Mouse (Mus musculus) large intestine, adult 2 months (tissue): ENCODE results near the gene Gipc2. TPM values are rescaled to one million over a fixed set of nuclear protein-coding genes. Genes with fewer than 3 reads are reported as not detected.

ENCODE experiments used
- DNase-seq: peaks from one replicate; pipeline ENCODE4 v3.0.0-alpha.2; 2012; ENCODE audit warnings: low read depth, low spot score
- WGBS: fragments of 180-500 bp; shearing (Covaris S2); methylation state at CpG from one replicate; pipeline ENCODE4 v1.1.7; 2018; 5-methylcytosine and 5-hydroxymethylcytosine counted together
- polyA plus RNA-seq: library from polyadenylated mRNA; depleted of rRNA; stranded (reverse); fragments of >200 nt; gene quantifications from 2 replicates; pipeline ENCODE4 v1.2.3, GENCODE M21; 2012

Gene Gipc2
- polyA plus RNA-seq, 1 experiment: 158 TPM

- WGBS: 1% methylated on average over 6 of the region's 6 CpGs
- DNase-seq: no peak
Observed at GRCm38 (mm10) chr3:152191791-152192237, 25.8 kb upstream of the Gipc2 start.

- DNase-seq: no peak
- 65% methylated on average over 9 of the region's 9 CpGs for WGBS
Observed at GRCm38 (mm10) chr3:152190679-152191477, 24.8 kb upstream of the Gipc2 start.

- DNase-seq: no peak
- 61% methylated on average over 4 of the region's 4 CpGs for whole genome bisulfite sequencing
Observed at GRCm38 (mm10) chr3:152189306-152189705, 23.3 kb upstream of the Gipc2 start.

GRCm38 (mm10) chr3:152186106-152186505 is 20.1 kb upstream of the Gipc2 start:
- WGBS: 55% methylated on average over 6 of the region's 6 CpGs
- DNase-seq: no peak

- no peak for DNase-seq
- WGBS: 92% methylated on average over 9 of the region's 9 CpGs
Observed at GRCm38 (mm10) chr3:152183522-152183921, 17.5 kb upstream of the Gipc2 start.

GRCm38 (mm10) chr3:152180624-152181023 is 14.6 kb upstream of the Gipc2 start:
- DNase-seq: no peak
- WGBS: 78% methylated on average over 4 of the region's 4 CpGs

GRCm38 (mm10) chr3:152179285-152179684 is 13.3 kb upstream of the Gipc2 start:
- WGBS: 6% methylated on average over 1 of the region's 1 CpGs
- no peak for DNase-seq

- WGBS: 52% methylated on average over 4 of the region's 4 CpGs
Observed at GRCm38 (mm10) chr3:152178816-152179215, 12.8 kb upstream of the Gipc2 start.

GRCm38 (mm10) chr3:152172322-152172935 is 6.4 kb upstream of the Gipc2 start:
- DNase-seq: no peak
- 71% methylated on average over 7 of the region's 7 CpGs for WGBS

More at GRCm38 (mm10) chr3:152178816-152179215, 12.8 kb upstream of the Gipc2 start:
- no peak for DNase-seq

- WGBS: 32% methylated on average over 7 of the region's 7 CpGs
- no peak for DNase-seq
Observed at GRCm38 (mm10) chr3:152171862-152172261, 5.8 kb upstream of the Gipc2 start.

- 53% methylated on average over 2 of the region's 2 CpGs for WGBS
Observed at GRCm38 (mm10) chr3:152171236-152171635, 5.2 kb upstream of the Gipc2 start.

GRCm38 (mm10) chr3:152170407-152170806 is 4.4 kb upstream of the Gipc2 start:
- DNase-seq: no peak
- 0% methylated on average over 1 of the region's 1 CpGs for WGBS

More at GRCm38 (mm10) chr3:152171236-152171635, 5.2 kb upstream of the Gipc2 start:
- DNase-seq: no peak

- no peak for DNase-seq
- 98% methylated on average over 10 of the region's 10 CpGs for WGBS
Observed at GRCm38 (mm10) chr3:152168007-152168406, 2.0 kb upstream of the Gipc2 start.

GRCm38 (mm10) chr3:152166699-152167451 is 845 bp upstream of the Gipc2 start:
- DNase-seq: no peak
- WGBS: 66% methylated on average over 29 of the region's 29 CpGs

GRCm38 (mm10) chr3:152165351-152166098 is 505 bp downstream of the Gipc2 start:
- DNase-seq: no peak
- WGBS: 5% methylated on average over 53 of the region's 53 CpGs

- WGBS: 25% methylated on average over 9 of the region's 9 CpGs
- DNase-seq: no peak
Observed at GRCm38 (mm10) chr3:152165014-152165350, 1.0 kb downstream of the Gipc2 start.

- WGBS: 48% methylated on average over 8 of the region's 8 CpGs
Observed at GRCm38 (mm10) chr3:152163320-152163719, 2.7 kb downstream of the Gipc2 start.

GRCm38 (mm10) chr3:152160607-152161006 is 5.4 kb downstream of the Gipc2 start:
- 25% methylated on average over 4 of the region's 4 CpGs for WGBS
- DNase-seq: no peak

More at GRCm38 (mm10) chr3:152163320-152163719, 2.7 kb downstream of the Gipc2 start:
- DNase-seq: no peak

GRCm38 (mm10) chr3:152159321-152159720 is 6.7 kb downstream of the Gipc2 start:
- no peak for DNase-seq
